Mouse (Mus musculus): ENCODE measurements around the gene Rpl14. TPM values are rescaled to one million over a fixed set of nuclear protein-coding genes. Genes with fewer than 3 reads are reported as not detected.

Gene Rpl14
- polyA plus RNA-seq, 1 experiment from 2014 or later = 488 TPM

- H3K9me3 ChIP-seq (ENCODE audit: low read length) = no peaks in the 10 kb centered on the region
- WGBS = 5% methylated on average over 28 of the region's 28 CpGs
- H3K4me2 ChIP-seq (replicated peaks; ENCODE audit: low read depth, low read length) = peak overlapping the region; percentile 58
- ATAC-seq (peak; percentile 91), DNase-seq (ENCODE audit: low spot score) (peak; percentile 96)
- no peaks in the 10 kb centered on the region for H3K27me3 ChIP-seq (replicated peaks; ENCODE audit: insufficient read depth, low read length)
- H3K36me3 ChIP-seq (ENCODE audit: insufficient read depth, low read length) = no peaks in the 10 kb centered on the region
- H3K4me1 ChIP-seq (ENCODE audit: insufficient read depth, low read depth, low read length) = no peaks in the 10 kb centered on the region; the same call in 1 of the 2 replicates
- TF ChIP-seq CTCF (IDR thresholded peaks at IDR 0.05) (peak; percentile 97), EP300 (IDR thresholded peaks at IDR 0.05) (no peak)
- peak overlapping the region; percentile 22 for H3K4me3 ChIP-seq (ENCODE audit: low read depth, low read length)
- 0 out of 2 replicates have a peak overlapping the region, but pooled peaks have one; percentile 1 for H3K9ac ChIP-seq (replicated peaks; ENCODE audit: low read depth)
- peak overlapping the region; percentile 48; the same call in 1 of the 2 replicates for H3K27ac ChIP-seq (ENCODE audit: low read length)
These were observed 11.5 kb downstream of the Rpl14 start for GRCm38 (mm10) chr9:120582619-120583308.

DNA sequence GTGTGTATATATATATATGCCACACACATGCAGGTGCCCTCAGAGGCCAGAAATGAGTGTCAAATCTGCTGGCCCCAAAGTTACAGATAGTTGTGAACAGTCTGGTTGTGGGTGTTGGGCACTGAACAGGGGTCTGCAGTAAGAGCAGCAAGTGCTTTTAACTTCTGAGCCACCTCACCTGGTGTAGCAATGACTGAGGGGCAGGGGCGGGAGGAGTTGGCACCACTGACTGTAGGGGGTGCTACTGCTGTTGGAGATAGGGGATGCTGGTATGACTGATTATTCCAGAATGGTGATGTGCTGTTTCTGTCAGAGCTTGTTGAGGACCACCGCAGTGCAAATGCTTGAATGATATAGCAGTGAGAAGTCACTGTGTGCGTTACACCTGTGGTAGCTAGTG, 12.1 kb downstream of the Rpl14 start:
- TF ChIP-seq CTCF (IDR thresholded peaks at IDR 0.05) = no peak
- TF ChIP-seq EP300 (IDR thresholded peaks at IDR 0.05) = no peak
- Histone ChIP-seq H3K27ac (ENCODE audit: low read length) (no peak overlapping the region), H3K9ac (replicated peaks; ENCODE audit: low read depth) (no peak overlapping the region), H3K9me3 (ENCODE audit: low read length) (no peaks in the 10 kb centered on the region), H3K27me3 (replicated peaks; ENCODE audit: insufficient read depth, low read length) (no peaks in the 10 kb centered on the region), H3K36me3 (ENCODE audit: insufficient read depth, low read length) (no peaks in the 10 kb centered on the region), H3K4me3 (ENCODE audit: low read depth, low read length) (no peak overlapping the region), H3K4me1 (ENCODE audit: insufficient read depth, low read depth, low read length) (no peaks in the 10 kb centered on the region), H3K4me2 (replicated peaks; ENCODE audit: low read depth, low read length) (peak overlapping the region; percentile 58)
- WGBS = 80% methylated on average over 3 of the region's 3 CpGs
- DNase-seq (ENCODE audit: low spot score) (no peak), ATAC-seq (no peak)

GRCm38 (mm10) chr9:120586546-120586945, 15.3 kb downstream of the Rpl14 start:
- no peaks in the 10 kb centered on the region for H3K9me3 ChIP-seq (ENCODE audit: low read length)
- peak; percentile 79 for DNase-seq (ENCODE audit: low spot score)
- H3K36me3 ChIP-seq (ENCODE audit: insufficient read depth, low read length) = no peaks in the 10 kb centered on the region
- no peaks in the 10 kb centered on the region for H3K4me1 ChIP-seq (ENCODE audit: insufficient read depth, low read depth, low read length)
- H3K27ac ChIP-seq (ENCODE audit: low read length) = no peak overlapping the region
- no peak for ATAC-seq
- TF ChIP-seq CTCF (IDR thresholded peaks at IDR 0.05) = peak; percentile 95
- TF ChIP-seq EP300 (IDR thresholded peaks at IDR 0.05) = no peak
- no peak overlapping the region for H3K4me3 ChIP-seq (ENCODE audit: low read depth, low read length)
- no peak overlapping the region for H3K4me2 ChIP-seq (replicated peaks; ENCODE audit: low read depth, low read length)
- 10% methylated on average over 3 of the region's 3 CpGs for WGBS
- H3K27me3 ChIP-seq (replicated peaks; ENCODE audit: insufficient read depth, low read length) = no peaks in the 10 kb centered on the region
- no peak overlapping the region for H3K9ac ChIP-seq (replicated peaks; ENCODE audit: low read depth)

- Histone ChIP-seq H3K27me3 (replicated peaks; ENCODE audit: insufficient read depth, low read length) (no peaks in the 10 kb centered on the region), H3K4me1 (ENCODE audit: insufficient read depth, low read depth, low read length) (no peaks in the 10 kb centered on the region), H3K9ac (replicated peaks; ENCODE audit: low read depth) (no peak overlapping the region), H3K36me3 (ENCODE audit: insufficient read depth, low read length) (no peaks in the 10 kb centered on the region), H3K27ac (ENCODE audit: low read length) (no peak overlapping the region), H3K9me3 (ENCODE audit: low read length) (no peaks in the 10 kb centered on the region), H3K4me2 (replicated peaks; ENCODE audit: low read depth, low read length) (no peak overlapping the region), H3K4me3 (ENCODE audit: low read depth, low read length) (no peak overlapping the region)
- no peak for TF ChIP-seq EP300 (IDR thresholded peaks at IDR 0.05)
- peak; percentile 89 for TF ChIP-seq CTCF (IDR thresholded peaks at IDR 0.05)
- DNase-seq (ENCODE audit: low spot score) = peak; percentile 70
- ATAC-seq = peak; percentile 30; the same call in 1 of the 2 replicates
- WGBS = 1% methylated on average over 9 of the region's 9 CpGs
These were observed 20.2 kb downstream of the Rpl14 start for GRCm38 (mm10) chr9:120591490-120591889.

DNA sequence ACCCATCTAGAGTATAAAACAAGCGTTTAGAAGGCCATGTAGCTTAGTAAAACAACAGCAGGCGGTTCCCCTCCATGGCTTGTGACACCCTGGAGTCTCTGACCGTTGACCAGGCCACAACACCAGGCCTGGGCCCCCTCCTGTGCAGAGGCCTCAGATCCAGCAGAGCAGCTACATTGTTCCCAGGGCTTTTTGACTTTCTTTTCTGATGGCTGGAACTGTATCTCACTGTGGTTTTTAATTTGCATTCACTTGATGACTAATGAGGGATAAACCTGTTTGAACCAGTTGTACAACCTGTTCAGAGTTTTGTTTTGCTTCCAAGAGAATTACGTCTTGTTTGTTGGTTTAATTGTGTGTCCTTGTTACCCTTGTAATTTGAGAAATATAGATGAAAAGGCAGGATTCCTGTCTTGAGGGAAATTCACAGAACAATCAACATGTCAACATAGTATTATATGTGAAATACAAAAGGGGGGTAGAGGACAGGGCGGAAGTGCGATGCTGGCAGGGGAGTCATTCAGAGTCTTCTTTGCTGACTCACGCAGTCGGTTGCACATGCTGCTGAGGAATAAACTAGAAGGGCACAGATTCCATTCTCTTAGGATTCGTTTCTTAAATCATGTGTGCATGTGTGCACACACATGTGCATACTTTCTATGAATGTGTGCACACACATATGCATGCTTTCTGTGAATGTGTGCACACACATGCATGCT, 22.3 kb downstream of the Rpl14 start:
- DNase-seq (ENCODE audit: low spot score) = no peak
- Histone ChIP-seq H3K27ac (ENCODE audit: low read length) (no peak overlapping the region), H3K4me1 (ENCODE audit: insufficient read depth, low read depth, low read length) (no peaks in the 10 kb centered on the region), H3K9ac (replicated peaks; ENCODE audit: low read depth) (no peak overlapping the region), H3K36me3 (ENCODE audit: insufficient read depth, low read length) (no peaks in the 10 kb centered on the region), H3K4me3 (ENCODE audit: low read depth, low read length) (no peak overlapping the region), H3K27me3 (replicated peaks; ENCODE audit: insufficient read depth, low read length) (no peaks in the 10 kb centered on the region), H3K4me2 (replicated peaks; ENCODE audit: low read depth, low read length) (no peak overlapping the region), H3K9me3 (ENCODE audit: low read length) (no peaks in the 10 kb centered on the region)
- TF ChIP-seq EP300 (IDR thresholded peaks at IDR 0.05) (no peak), CTCF (IDR thresholded peaks at IDR 0.05) (no peak)
- ATAC-seq = no peak
- 64% methylated on average over 9 of the region's 9 CpGs for WGBS

GRCm38 (mm10) chr9:120594839-120595238, 23.6 kb downstream of the Rpl14 start:
- H3K9me3 ChIP-seq (ENCODE audit: low read length) = no peaks in the 10 kb centered on the region
- TF ChIP-seq CTCF (IDR thresholded peaks at IDR 0.05) = no peak
- no peak for TF ChIP-seq EP300 (IDR thresholded peaks at IDR 0.05)
- H3K4me2 ChIP-seq (replicated peaks; ENCODE audit: low read depth, low read length) = no peak overlapping the region
- H3K27ac ChIP-seq (ENCODE audit: low read length) = no peak overlapping the region
- H3K27me3 ChIP-seq (replicated peaks; ENCODE audit: insufficient read depth, low read length) = no peaks in the 10 kb centered on the region
- DNase-seq (ENCODE audit: low spot score) (no peak), ATAC-seq (no peak)
- 62% methylated on average over 6 of the region's 6 CpGs for WGBS
- no peak overlapping the region for H3K4me3 ChIP-seq (ENCODE audit: low read depth, low read length)
- H3K9ac ChIP-seq (replicated peaks; ENCODE audit: low read depth) = no peak overlapping the region
- H3K4me1 ChIP-seq (ENCODE audit: insufficient read depth, low read depth, low read length) = no peaks in the 10 kb centered on the region
- no peaks in the 10 kb centered on the region for H3K36me3 ChIP-seq (ENCODE audit: insufficient read depth, low read length)
